Mouse (Mus musculus) ES-E14 (cell line): ENCODE measurements around the gene Kcnip1.

Source experiments
- HCFC1 ChIP-seq: IDR thresholded peaks from 2 replicates; pipeline ENCODE4 v1.6.1; 2012; ENCODE audit warnings: low read length, inconsistent platforms, borderline replicate concordance; ENCODE audit not compliant: insufficient read depth
- ZC3H11A ChIP-seq: IDR thresholded peaks from 2 replicates; pipeline ENCODE4 v1.6.1; 2012; ENCODE audit warnings: low read depth, mild to moderate bottlenecking, inconsistent platforms, low read length, borderline replicate concordance

- TF ChIP-seq HCFC1 (no peak), ZC3H11A (no peak)
Measured at GRCm38 (mm10) chr11:33747402-33747955, 245.5 kb downstream of the Kcnip1 start.
